Mouse (Mus musculus): ENCODE results near the gene Cux1. TPM values are rescaled to one million over a fixed set of nuclear protein-coding genes. Genes with fewer than 3 reads are reported as not detected.

Gene Cux1
- polyA plus RNA-seq, 1 experiment = 68.0 TPM

DNA sequence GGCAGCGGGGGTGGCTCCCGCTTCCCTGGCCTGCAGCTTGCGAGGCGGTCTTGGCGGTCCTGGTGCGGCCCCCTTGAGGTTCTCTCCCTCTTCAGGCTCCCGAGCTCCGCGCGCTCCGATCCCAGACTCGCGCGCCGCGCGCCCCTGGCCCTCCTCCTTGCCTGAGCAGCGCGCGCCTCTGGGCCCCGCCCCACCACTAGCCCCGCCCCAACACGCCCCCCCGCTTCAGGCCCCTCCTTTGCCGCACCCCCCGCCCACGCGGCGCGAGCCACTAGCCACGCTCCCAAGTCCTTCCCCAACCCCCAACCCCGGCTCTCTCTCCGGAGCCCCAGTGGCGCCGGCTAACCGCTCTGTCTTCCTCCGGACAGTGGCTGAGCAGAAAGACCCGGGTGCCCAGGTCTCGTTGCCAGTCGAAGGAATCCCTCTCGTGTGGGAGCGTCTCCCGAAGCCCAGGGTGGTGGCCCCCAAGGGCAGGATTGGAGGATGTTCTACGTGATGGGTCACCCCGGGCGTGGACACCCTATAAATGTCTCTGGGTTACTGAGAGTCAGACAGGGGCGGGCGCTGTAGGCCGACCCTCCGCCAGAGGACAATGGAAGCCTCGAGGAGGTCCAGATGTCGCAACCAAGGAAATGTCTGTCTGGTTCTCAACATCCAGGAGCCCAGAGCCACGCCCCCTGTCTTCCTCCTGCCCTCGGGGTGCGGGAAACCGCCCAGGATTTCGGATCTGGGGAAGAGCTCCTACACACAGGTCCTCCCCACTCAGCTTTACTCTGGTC, 322.3 kb downstream of the Cux1 start:
- no peak for TF ChIP-seq CTCF (IDR thresholded peaks at IDR 0.05; ENCODE audit: extremely low read depth, insufficient read depth, low read length)
- TF ChIP-seq POLR2A (IDR thresholded peaks at IDR 0.05; ENCODE audit: extremely low read depth, insufficient read depth, low read length) = 0 out of 2 replicates have a peak, but pooled peaks have one; percentile 16
- no peaks in the 10 kb centered on the region for H3K4me1 ChIP-seq (ENCODE audit: control insufficient read depth, insufficient read depth, low read length)
- H3K4me3 ChIP-seq (ENCODE audit: insufficient read depth, low read length) = peak overlapping the region; percentile 98
- H3K27ac ChIP-seq (ENCODE audit: insufficient read depth, low read length) = peak overlapping the region; percentile 22; the same call in 1 of the 2 replicates

DNA sequence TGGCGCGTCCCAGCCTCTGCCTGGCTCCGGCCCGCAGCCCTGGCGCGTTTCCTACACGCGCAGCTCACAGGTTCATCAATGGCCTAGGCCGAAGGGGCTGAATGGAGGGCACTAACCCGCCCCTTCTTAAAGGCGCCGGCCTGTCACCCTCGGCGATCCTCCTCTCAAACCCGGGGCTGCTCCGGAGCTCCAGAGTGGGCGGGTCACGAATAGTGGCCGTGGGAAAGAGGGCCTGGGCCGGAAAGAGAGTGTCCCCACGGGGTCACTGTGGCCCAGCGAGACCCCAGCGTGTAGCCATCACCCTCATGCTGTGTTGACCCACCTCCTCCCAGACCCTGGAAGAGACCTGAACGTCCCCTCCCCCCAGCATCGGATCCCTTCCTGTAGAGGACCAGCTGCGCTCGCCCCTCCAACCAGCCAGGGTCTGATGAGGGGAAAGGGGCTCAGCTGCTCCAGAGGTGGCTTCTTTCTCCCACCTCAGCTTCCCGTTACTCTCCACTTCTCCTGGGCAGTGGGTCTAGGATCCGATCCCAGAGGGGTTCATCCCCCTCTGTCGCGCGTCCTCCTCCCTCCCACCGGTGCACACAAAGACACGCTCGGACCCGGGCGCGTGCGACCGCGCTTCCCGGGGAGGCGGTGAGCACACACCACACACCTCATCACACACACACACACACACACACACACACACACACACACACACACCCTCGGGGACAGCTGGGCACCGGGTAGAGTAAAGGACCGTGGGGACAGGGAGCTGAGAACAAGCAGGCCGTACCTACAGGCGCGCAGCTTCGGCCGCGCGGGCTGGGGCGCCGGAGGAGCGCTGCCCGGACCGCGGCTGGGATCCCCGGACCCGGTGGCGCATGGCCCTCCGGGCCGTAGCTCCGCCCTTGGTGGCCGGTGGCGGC, 323.2 kb downstream of the Cux1 start:
- TF ChIP-seq CTCF (IDR thresholded peaks at IDR 0.05; ENCODE audit: extremely low read depth, insufficient read depth, low read length) (no peak), POLR2A (IDR thresholded peaks at IDR 0.05; ENCODE audit: extremely low read depth, insufficient read depth, low read length) (no peak)
- Histone ChIP-seq H3K27ac (ENCODE audit: insufficient read depth, low read length) (no peak overlapping the region), H3K4me3 (ENCODE audit: insufficient read depth, low read length) (peak overlapping the region; percentile 98), H3K4me1 (ENCODE audit: control insufficient read depth, insufficient read depth, low read length) (no peaks in the 10 kb centered on the region)

DNA sequence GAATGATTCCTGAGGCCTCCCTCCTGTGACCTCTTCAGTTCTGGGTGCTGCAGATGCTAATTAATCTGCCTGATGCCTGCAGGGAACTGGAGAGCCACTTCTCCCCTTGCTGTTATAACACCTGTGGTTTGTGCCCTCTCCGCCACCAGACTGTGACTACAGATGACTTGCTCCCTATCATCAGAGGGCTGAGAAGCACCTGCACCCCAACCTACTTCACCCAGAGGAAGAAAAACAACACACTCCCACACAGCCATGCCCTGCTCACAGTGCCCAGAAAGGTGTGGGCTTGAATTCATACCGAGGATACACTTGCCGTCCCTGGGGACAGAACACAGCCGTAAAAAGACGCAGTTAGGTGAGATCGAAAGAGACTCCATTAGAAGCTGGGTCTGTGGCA, 326.1 kb downstream of the Cux1 start:
- Histone ChIP-seq H3K27ac (ENCODE audit: insufficient read depth, low read length) (no peak overlapping the region), H3K4me3 (ENCODE audit: insufficient read depth, low read length) (no peak overlapping the region), H3K4me1 (ENCODE audit: control insufficient read depth, insufficient read depth, low read length) (0 out of 2 replicates have a peak, but pooled peaks cover 1% of the 10 kb centered on the region)
- TF ChIP-seq CTCF (IDR thresholded peaks at IDR 0.05; ENCODE audit: extremely low read depth, insufficient read depth, low read length) (no peak), POLR2A (IDR thresholded peaks at IDR 0.05; ENCODE audit: extremely low read depth, insufficient read depth, low read length) (no peak)

DNA sequence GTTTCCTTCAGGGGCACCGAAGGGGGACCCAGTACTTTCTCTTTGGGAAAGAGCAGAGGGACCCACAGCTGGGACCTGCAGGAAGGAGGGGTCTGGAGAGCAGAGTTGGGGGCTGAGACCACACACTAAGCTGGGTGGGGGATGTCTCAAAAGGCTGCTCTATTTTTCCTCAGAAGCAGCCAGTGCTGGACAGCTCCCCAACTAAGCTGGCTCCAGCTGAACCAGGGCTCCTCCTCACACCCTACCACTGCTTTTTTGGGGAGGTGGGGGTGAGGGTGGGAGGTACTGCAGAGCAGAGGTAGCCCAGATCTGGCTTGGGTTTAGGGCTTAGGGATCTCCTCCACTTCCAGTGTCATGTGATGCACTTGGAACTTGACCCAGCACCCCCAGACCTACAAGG, 326.9 kb downstream of the Cux1 start:
- no peak for TF ChIP-seq CTCF (IDR thresholded peaks at IDR 0.05; ENCODE audit: extremely low read depth, insufficient read depth, low read length)
- no peak for TF ChIP-seq POLR2A (IDR thresholded peaks at IDR 0.05; ENCODE audit: extremely low read depth, insufficient read depth, low read length)
- H3K4me3 ChIP-seq (ENCODE audit: insufficient read depth, low read length) = no peak overlapping the region
- H3K27ac ChIP-seq (ENCODE audit: insufficient read depth, low read length) = no peak overlapping the region
- H3K4me1 ChIP-seq (ENCODE audit: control insufficient read depth, insufficient read depth, low read length) = 0 out of 2 replicates have a peak, but pooled peaks cover 1% of the 10 kb centered on the region

DNA sequence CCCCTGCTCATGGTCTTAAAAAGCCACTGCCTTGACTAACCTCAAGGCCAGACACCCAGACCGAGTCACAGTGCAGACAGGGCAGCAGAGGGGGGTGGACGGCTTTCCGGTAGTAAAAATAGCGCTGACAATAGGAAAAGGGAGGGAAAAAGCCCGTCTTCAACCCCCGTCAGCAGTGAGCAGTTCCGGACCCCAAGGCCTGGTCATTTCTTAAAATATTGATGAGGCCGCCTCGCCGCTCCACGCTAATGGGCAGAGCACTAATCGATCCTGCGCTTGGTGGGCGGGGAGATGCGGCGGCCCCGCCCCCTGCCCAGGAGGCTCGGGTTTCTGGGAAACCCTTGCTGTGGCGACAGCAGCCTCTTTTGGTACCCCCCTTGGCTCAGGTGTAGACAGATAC, 329.7 kb downstream of the Cux1 start:
- Histone ChIP-seq H3K4me1 (ENCODE audit: control insufficient read depth, insufficient read depth, low read length) (peaks cover 3% of the 10 kb centered on the region; the same call in 1 of the 2 replicates), H3K4me3 (ENCODE audit: insufficient read depth, low read length) (peak overlapping the region; percentile 24), H3K27ac (ENCODE audit: insufficient read depth, low read length) (no peak overlapping the region)
- TF ChIP-seq POLR2A (IDR thresholded peaks at IDR 0.05; ENCODE audit: extremely low read depth, insufficient read depth, low read length) (no peak), CTCF (IDR thresholded peaks at IDR 0.05; ENCODE audit: extremely low read depth, insufficient read depth, low read length) (no peak)

DNA sequence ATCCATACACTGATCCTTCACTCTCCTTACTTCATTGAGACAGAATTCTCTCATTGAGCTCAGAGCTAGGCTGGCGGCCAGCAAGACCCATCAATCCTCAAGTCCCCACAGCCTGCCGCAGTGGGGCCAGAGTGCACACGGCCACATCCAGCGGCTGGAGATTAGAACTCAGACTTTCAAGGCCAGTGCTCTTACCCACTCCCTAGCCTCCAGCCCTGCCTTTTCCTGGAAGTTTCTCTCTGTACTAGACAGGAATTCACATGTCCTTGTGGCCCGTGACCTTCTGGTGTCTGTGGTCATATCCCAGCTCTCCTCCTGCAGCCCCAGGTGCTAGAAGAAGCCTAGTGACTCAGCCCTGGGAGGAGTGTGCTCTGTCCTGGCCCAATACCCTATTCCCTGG, 330.7 kb downstream of the Cux1 start:
- Histone ChIP-seq H3K4me1 (ENCODE audit: control insufficient read depth, insufficient read depth, low read length) (peaks cover 3% of the 10 kb centered on the region; the same call in 1 of the 2 replicates), H3K4me3 (ENCODE audit: insufficient read depth, low read length) (no peak overlapping the region), H3K27ac (ENCODE audit: insufficient read depth, low read length) (no peak overlapping the region)
- TF ChIP-seq POLR2A (IDR thresholded peaks at IDR 0.05; ENCODE audit: extremely low read depth, insufficient read depth, low read length) (no peak), CTCF (IDR thresholded peaks at IDR 0.05; ENCODE audit: extremely low read depth, insufficient read depth, low read length) (no peak)

DNA sequence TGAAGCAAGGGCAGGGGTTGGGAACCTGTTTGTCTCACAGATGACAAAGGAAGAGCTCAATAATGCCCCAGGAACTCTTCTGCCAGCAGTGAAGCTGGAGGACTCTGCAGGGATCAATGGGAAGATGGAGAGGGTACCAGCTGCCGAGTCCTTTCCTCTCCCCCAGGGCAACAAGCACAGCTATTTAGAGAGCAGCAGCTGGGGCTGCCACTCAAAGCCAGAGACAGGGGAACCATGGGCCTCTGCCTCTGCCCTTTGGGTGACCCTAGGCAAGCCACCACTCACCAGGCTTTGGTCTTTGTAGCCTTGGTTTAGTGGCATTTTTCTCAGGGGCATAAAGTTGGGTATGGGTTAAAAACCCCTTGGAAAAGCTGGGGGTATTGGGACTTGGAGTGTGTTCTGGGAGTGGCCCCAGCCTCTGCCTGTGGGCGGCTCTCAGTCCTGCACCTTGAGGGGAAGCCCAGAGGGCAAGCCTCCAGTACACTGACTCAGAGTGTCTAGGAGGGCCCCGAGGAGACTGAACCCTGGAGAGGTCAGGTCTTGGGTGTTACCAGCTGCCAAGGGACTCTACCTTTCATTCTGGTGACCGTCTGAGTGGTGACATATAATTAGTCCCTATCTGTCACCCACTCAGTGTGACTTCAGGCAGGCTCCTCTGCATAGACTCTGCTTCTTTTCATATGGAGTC, 336.8 kb downstream of the Cux1 start:
- H3K4me3 ChIP-seq (ENCODE audit: insufficient read depth, low read length) = no peak overlapping the region
- TF ChIP-seq POLR2A (IDR thresholded peaks at IDR 0.05; ENCODE audit: extremely low read depth, insufficient read depth, low read length) (no peak), CTCF (IDR thresholded peaks at IDR 0.05; ENCODE audit: extremely low read depth, insufficient read depth, low read length) (no peak)
- peaks cover 1% of the 10 kb centered on the region; the same call in 1 of the 2 replicates for H3K4me1 ChIP-seq (ENCODE audit: control insufficient read depth, insufficient read depth, low read length)
- H3K27ac ChIP-seq (ENCODE audit: insufficient read depth, low read length) = no peak overlapping the region

DNA sequence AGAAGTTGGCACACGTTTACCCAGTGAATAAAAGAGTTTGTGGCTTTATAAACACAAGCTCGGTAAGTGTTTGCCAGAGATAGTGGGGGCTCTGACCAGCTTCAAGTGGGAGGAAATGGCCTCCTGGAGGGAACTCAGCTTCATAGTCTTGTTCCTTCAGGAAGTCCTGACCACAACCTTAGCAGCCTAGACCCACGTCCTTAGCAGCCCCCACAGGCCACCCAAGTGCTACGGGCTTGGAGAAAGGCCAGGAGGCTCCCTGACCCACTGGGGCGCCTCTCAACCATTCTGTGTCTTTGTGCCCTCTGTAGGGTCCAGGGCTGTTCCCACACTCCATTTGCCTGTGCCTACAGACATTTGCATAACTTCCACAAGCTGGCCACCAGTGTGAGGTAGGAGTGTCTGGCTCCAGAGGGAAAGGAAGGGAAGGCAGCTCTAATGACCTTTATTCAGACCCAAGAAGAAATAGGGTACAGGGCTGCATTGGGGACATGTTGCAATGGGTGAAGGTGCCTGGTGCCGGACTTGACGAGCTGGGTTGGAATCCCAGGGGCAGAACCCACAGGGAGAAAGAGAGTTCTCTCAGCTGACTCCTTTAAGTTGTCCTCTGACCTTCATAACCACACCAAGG, 340.9 kb downstream of the Cux1 start:
- no peak overlapping the region for H3K4me3 ChIP-seq (ENCODE audit: insufficient read depth, low read length)
- TF ChIP-seq POLR2A (IDR thresholded peaks at IDR 0.05; ENCODE audit: extremely low read depth, insufficient read depth, low read length) (no peak), CTCF (IDR thresholded peaks at IDR 0.05; ENCODE audit: extremely low read depth, insufficient read depth, low read length) (no peak)
- H3K27ac ChIP-seq (ENCODE audit: insufficient read depth, low read length) = no peak overlapping the region
- no peaks in the 10 kb centered on the region for H3K4me1 ChIP-seq (ENCODE audit: control insufficient read depth, insufficient read depth, low read length)

DNA sequence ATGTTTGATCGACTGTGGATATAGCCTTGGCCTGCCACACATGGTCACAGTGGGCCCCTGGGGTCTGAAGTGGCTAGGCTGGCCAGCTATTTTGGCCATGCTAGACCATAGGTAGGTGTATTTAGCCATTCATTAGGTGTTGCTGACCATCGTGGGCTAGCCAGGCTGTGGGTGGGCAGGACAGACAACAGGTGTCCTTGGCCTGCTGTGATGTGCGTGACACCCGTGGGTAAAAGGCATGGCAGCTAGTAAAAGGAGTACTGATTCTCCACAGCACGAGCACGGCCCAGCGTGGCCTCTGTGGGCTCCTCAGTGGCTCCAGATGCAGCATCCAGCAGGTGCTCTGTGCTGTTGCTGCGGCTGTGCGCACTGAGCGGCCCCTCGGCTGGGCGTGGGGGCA, 348.7 kb downstream of the Cux1 start:
- Histone ChIP-seq H3K4me1 (ENCODE audit: control insufficient read depth, insufficient read depth, low read length) (no peaks in the 10 kb centered on the region), H3K4me3 (ENCODE audit: insufficient read depth, low read length) (no peak overlapping the region), H3K27ac (ENCODE audit: insufficient read depth, low read length) (no peak overlapping the region)
- no peak for TF ChIP-seq POLR2A (IDR thresholded peaks at IDR 0.05; ENCODE audit: extremely low read depth, insufficient read depth, low read length)
- no peak for TF ChIP-seq CTCF (IDR thresholded peaks at IDR 0.05; ENCODE audit: extremely low read depth, insufficient read depth, low read length)
